Mouse (Mus musculus): Measurements from ENCODE around the gene Ipo13. TPM values are rescaled to one million over a fixed set of nuclear protein-coding genes. Genes with fewer than 3 reads are reported as not detected.

Gene Ipo13
- 100 to 1,000 TPM; 124 to 135 TPM for total RNA-seq (2021)
- long read RNA-seq, experiment 1, transcript Ipo13-201 (20 exons, 3,595 nt) = major isoform, 49 of 83 reads
- long read RNA-seq, experiment 1, partial matches to known transcripts = 14 of 83 reads
- long read RNA-seq, experiment 1, other reads (novel, unspliced or antisense) = 20 of 83 reads
- long read RNA-seq, experiment 2, transcript Ipo13-201 (20 exons, 3,595 nt) = major isoform, 98 of 144 reads
- long read RNA-seq, experiment 2, partial matches to known transcripts = 19 of 144 reads
- long read RNA-seq, experiment 2, other reads (novel, unspliced or antisense) = 27 of 144 reads

GRCm38 (mm10) chr4:117914591-117915442 lies at the start of gene Ipo13:
Ipo13 (minus strand) TSS chr4:117914999.
- DNase-seq (ENCODE audit: low spot score in 2 of 2) = peak; percentile 81 to 92

GRCm38 (mm10) chr4:117957492-117957891 lies 42.7 kb upstream of the Ipo13 start:
- DNase-seq (ENCODE audit: low spot score in 2 of 2) = no peak

GRCm38 (mm10) chr4:117947493-117947892 lies 32.7 kb upstream of the Ipo13 start:
- no peak for DNase-seq (ENCODE audit: low spot score in 2 of 2)

- DNase-seq (ENCODE audit: low spot score in 2 of 2) = no peak
Measured at GRCm38 (mm10) chr4:117946639-117947305, 32.0 kb upstream of the Ipo13 start.

GRCm38 (mm10) chr4:117943317-117943716 lies 28.5 kb upstream of the Ipo13 start:
- DNase-seq (ENCODE audit: low spot score in 2 of 2) = no peak

GRCm38 (mm10) chr4:117936964-117937363 lies 22.2 kb upstream of the Ipo13 start:
- no peak for DNase-seq (ENCODE audit: low spot score in 2 of 2)

- no peak for DNase-seq (ENCODE audit: low spot score in 2 of 2)
Measured at GRCm38 (mm10) chr4:117934081-117934480, 19.3 kb upstream of the Ipo13 start.

GRCm38 (mm10) chr4:117933248-117933647 lies 18.4 kb upstream of the Ipo13 start:
- no peak for DNase-seq (ENCODE audit: low spot score in 2 of 2)

GRCm38 (mm10) chr4:117929391-117929881 lies 14.6 kb upstream of the Ipo13 start, which contains the start of gene Artn:
Artn (minus strand) TSS chr4:117929763.
- peak in 1 of 2 experiments; percentile 45 for DNase-seq (ENCODE audit: low spot score in 2 of 2)

GRCm38 (mm10) chr4:117928699-117929241 lies 14.0 kb upstream of the Ipo13 start:
- peak in 1 of 2 experiments; percentile 53 for DNase-seq (ENCODE audit: low spot score in 2 of 2)

- DNase-seq (ENCODE audit: low spot score in 2 of 2) = no peak
Measured at GRCm38 (mm10) chr4:117928234-117928633, 13.4 kb upstream of the Ipo13 start.

- DNase-seq (ENCODE audit: low spot score in 2 of 2) = peak in 1 of 2 experiments; percentile 38
Measured at GRCm38 (mm10) chr4:117926545-117927482, 12.0 kb upstream of the Ipo13 start.

- no peak for DNase-seq (ENCODE audit: low spot score in 2 of 2)
Measured at GRCm38 (mm10) chr4:117924916-117925315, 10.1 kb upstream of the Ipo13 start.

- DNase-seq (ENCODE audit: low spot score in 2 of 2) = no peak
Measured at GRCm38 (mm10) chr4:117923450-117923849, 8.7 kb upstream of the Ipo13 start.

- DNase-seq (ENCODE audit: low spot score in 2 of 2) = no peak
Measured at GRCm38 (mm10) chr4:117921358-117921757, 6.6 kb upstream of the Ipo13 start.

- no peak for DNase-seq (ENCODE audit: low spot score in 2 of 2)
Measured at GRCm38 (mm10) chr4:117918762-117919161, 4.0 kb upstream of the Ipo13 start.

- DNase-seq (ENCODE audit: low spot score in 2 of 2) = no peak
Measured at GRCm38 (mm10) chr4:117918261-117918660, 3.5 kb upstream of the Ipo13 start.

GRCm38 (mm10) chr4:117917847-117918246 lies 3.0 kb upstream of the Ipo13 start:
- no peak for DNase-seq (ENCODE audit: low spot score in 2 of 2)

GRCm38 (mm10) chr4:117917402-117917801 lies 2.6 kb upstream of the Ipo13 start:
- no peak for DNase-seq (ENCODE audit: low spot score in 2 of 2)

- no peak for DNase-seq (ENCODE audit: low spot score in 2 of 2)
Measured at GRCm38 (mm10) chr4:117916386-117916785, 1.6 kb upstream of the Ipo13 start.
